Mouse (Mus musculus): ENCODE measurements around the gene Gm37240.
A peak's percentile ranks its signal among the peaks of the same experiment; 100 is the strongest.
"Not testable (repeated sequence)": the region's sequence is repeated elsewhere in the genome, so short reads cannot be mapped to it uniquely, and the experiment has no call there.

The Gm37240 gene

DNA sequence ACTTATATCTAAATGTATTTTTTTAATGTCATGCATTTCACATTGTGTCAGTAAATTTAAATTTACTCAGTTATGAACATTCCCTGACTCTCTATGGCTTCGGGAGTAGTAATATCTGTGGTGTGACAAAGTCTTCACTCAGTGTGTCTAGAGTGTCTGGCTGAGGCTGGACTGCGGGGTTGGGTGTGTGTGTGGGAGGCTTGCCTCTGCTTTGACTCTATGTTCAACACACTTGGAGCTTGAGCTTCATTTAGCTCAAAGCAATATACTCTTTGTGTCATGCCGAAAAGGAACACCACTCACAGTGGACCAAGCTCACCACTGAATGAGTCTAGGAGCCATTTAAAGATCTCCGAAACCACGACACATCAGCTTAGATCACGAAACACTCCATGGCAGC is 1203.5 kb downstream of the Gm37240 start:
- no peak for DNase-seq

DNA sequence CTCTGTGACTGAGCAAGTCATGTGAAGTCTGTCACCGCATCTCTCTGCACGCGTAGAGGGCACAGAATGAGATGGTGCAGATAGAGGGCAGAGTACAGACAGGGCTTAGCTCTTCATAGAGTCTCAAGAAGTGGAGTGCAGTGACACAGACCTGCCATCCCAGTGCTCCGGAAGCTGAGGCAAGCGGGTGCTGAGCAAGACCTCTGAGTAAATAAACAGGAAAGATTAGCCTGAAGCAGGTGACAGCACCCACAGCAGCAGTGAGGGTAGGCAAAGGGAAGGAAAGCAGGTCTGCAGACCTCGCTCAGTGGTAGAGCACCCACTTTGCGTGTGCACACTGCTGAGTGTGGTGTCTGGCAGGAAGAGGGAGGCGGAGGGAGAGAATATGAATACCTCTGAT is 1205.6 kb downstream of the Gm37240 start:
- DNase-seq: no peak

- DNase-seq: no peak
Observed at GRCm38 (mm10) chr3:84680062-84680461, 1207.3 kb downstream of the Gm37240 start.

GRCm38 (mm10) chr3:84679542-84679941 is 1207.8 kb downstream of the Gm37240 start:
- DNase-seq: no peak

- no peak for DNase-seq
Observed at GRCm38 (mm10) chr3:84678891-84679290, 1208.4 kb downstream of the Gm37240 start.

GRCm38 (mm10) chr3:84675710-84676109 is 1211.6 kb downstream of the Gm37240 start:
- no peak for DNase-seq

DNA sequence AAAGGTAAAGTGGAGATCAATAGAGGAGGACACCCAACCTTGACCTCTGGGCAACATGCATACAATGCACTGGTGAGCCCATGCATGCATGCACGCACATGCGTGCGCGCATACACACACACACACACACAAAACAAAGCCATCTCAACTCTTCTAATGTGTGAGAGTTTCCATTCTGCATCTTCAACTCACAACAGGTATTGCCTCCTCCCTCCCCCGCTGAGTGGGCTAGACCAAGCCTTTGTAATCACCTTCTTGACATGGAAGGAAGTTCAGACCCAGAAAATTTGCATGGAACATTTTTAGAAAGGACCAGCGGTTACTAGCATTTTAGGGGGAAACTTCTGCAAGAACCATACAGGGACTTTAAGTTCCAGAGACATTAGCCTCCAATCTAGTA is 1213.8 kb downstream of the Gm37240 start:
- no peak for DNase-seq

DNA sequence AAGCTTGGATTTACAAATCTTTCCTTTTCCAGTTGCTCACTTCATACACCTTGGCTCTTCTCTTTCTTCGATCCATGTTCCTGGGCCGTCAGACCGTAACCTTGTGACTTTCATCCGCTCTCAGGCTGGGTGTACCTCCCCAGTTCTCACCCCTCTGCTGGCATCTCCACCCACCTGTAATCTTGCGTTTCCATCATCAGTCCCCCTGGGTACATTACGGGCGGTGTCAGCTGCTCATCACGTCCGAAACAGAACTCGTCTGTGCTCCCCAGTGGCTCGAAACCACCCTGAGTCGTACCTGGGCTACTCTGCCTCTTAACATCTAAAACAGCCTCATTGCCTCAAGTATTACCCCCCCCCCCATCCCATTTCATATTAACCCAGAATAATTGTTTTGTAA is 1215.2 kb downstream of the Gm37240 start:
- DNase-seq: no peak

GRCm38 (mm10) chr3:84668957-84669356 is 1218.4 kb downstream of the Gm37240 start:
- no peak for DNase-seq

DNA sequence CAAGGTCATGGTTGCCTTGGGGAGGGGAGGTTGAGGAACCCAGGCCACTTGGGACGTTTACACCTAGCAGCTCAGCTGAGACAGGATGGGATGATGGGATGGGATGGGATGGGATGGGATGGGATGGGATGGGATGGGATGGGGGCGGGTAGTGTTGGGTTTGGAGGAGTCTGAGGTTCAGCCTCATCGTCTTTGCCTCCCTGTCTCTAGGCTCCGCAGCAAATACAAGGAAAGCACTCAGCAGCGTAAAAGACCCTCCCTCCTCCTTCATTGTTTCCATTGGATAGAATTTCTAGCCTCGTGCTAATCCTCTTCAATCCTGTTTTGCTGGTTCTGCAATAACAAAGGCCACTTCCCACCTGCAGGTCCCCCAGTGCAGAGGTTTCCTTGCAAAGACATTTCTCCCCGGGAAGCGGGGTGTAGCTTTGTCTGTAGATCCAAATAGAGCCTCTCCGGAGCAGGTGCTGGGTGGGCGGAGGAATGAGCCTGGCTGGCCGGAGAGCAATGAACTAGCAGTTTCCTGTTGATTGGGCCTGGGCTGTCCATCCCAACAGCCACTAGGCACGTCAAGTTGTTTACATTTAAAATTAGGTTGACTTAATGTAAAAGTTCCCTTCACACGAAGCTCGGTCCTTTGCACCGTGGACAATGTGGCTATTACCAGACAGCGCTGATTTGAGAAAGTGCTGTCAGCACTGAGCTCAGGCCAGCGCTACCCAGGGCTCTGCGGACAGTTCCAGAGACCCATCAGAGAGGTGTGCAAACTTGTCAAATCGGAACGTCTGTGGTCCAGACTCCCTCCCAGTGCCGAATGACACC is 1221.9 kb downstream of the Gm37240 start:
- no peak for DNase-seq

DNA sequence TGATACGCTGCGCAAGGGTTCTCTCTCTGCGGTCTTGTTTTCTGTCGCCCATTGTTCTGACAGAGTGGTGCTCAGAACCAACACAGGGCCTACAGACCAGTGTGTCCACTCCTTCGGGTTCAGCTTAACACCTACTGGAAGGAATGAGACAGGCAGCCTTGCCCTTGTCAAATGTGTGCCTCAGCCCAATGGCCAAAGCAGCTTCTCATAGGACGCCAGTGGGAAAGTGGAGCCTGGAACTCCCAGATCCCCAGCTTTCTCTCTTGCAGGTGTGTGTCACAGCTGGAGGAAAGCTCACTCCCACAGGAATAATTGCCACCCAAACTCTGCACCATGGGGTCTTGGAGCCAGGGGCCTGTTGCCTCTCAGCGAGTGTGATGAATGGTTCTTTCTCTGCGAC is 1222.6 kb downstream of the Gm37240 start:
- DNase-seq: no peak

- DNase-seq: no peak
Observed at GRCm38 (mm10) chr3:84663858-84664257, 1223.5 kb downstream of the Gm37240 start.

GRCm38 (mm10) chr3:84663079-84663478 is 1224.2 kb downstream of the Gm37240 start:
- no peak for DNase-seq

DNA sequence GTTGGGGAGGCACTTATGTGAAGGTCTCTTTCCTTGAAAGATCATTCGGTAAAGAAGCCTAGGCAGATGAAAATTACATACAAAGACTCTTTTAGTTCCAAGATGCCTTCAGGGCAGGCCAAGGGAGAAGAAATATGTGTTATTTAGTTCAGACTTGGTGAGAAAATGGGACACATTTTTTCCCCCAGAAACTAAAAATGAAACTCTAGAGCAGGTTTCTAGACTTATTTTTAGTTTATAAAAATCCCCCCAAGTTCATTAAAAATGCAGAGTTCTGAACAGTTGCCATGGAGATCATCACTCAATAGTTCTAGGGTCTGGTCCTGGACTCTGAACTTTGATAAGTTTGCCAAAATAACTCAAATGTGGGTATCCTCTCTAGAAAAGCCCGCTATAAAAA is 1226.9 kb downstream of the Gm37240 start:
- DNase-seq: no peak

DNA sequence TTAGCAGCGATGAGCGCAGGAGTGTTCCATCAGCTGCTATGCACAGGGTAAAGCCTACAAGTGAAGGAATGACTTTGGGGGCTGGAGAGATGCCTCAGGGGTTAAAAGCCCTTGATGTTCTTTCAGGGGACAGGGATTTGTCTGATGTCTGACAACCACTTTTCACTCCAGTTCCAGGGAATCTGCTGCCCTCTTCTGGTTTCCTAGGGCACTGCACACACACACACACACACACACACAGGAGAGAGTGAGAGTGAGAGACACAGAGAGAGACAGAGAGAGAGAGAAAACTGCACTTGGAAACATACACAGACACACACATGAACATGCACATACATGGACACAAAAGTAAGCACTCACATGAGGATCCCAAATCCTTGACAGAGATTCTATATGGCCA is 1228.4 kb downstream of the Gm37240 start:
- no peak for DNase-seq

GRCm38 (mm10) chr3:84658017-84658416 is 1229.3 kb downstream of the Gm37240 start:
- no peak for DNase-seq

DNA sequence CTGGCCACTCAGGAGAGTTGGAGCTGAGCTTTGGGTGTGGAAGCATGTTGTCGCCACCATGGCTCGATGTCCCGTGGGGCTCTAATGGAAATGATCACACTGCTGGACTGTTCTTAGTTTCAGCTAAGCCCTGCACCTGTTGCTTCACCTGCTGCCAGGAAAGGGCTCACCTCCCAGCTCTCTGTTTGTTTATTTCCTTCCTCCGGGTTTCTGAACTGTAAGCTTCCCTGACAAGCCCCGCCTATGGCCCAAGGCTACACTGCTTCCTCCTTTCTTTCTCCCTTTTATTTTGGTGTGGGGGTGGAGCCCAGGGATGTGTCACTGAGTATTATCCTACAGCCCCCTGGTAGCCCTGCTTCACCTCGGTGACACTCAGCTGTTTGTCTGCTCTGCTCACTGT is 1230.1 kb downstream of the Gm37240 start:
- no peak for DNase-seq

DNA sequence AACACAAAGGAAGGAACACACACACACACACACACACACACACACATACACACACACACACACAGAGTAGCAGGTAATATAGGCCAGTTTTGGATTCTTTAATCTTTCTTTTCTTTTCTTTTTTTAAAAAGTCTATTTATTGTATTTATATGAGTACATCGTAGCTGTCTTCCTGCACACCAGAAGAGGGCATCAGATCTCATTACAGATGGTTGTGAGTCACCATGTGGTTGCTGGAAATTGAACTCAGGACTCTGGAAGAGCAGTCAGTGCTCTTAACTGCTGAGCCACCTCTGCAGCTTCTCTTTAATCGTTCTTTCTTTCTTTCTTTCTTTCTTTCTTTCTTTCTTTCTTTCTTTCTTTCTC is 1231.5 kb downstream of the Gm37240 start:
- DNase-seq: not testable (repeated sequence)

DNA sequence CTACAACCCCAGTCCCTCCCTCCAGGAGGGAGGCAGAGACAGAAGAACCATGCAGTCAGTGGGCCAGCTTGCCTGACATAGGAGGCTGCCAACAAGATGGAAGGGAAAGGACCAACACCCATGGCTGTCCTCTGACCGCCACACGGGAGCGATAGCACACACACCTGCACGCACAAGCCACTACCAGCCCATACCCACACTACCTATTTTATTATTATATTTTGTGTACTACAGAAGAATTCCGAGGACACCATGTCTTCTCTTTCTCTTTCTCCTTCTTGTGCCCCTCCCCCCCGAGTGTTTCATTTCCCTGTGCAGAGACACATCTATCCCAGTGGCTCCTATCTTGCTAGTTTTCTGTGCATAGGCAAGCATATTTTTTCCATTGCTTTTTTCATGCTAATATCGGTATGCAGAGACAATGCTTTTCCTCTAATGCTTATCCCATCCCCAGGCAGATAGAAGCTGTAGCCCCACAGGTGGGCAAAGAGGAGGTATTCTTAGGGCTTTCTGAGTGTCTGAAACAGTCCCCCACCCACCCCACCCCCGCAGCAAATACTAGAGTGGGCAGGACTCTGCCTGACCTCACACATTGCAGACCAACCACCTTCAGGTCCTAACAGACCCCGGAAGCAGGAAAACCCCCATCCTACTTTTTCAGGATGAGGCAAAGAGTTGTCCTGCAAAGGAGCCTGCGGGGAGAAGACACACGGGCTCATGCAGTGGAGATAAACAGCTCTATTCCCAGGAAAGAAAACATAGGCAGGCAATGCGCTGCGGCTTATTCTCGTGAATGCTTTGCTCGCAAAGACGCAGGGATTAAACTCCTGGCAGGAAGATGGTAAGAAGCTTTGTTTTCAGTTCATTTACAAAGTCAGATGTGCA is 1232.2 kb downstream of the Gm37240 start:
- no peak for DNase-seq

DNA sequence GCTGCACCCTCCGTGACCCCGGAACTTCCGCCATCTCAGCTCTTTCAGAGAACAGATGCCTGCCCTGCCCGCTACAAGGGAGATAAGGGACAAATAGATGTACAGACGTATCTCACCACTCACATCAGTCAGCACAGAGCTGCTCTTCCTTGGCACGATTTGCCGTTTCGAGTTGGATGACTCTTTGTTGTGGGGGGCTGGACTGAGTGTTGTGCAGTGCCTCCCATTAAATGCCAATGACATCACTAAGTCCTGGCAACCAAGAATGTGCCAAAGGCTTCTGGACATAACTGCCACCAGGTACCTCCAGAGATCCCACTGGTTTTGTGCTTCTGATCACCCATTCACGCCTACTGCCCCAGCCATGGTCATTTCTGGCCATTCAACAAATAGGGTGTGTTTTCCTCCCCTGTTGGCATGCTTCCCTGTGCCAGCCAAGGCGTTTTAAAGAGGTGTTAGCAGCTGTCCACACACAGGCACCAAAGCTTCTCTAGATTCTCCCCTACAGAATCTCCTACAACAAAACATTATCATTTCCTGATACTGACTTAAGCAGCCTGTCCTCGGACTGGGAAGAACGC is 1233.0 kb downstream of the Gm37240 start:
- peak; percentile 4 for DNase-seq

GRCm38 (mm10) chr3:84653557-84654245 is 1233.6 kb downstream of the Gm37240 start:
- no peak for DNase-seq

- no peak for DNase-seq
Observed at GRCm38 (mm10) chr3:84652643-84653556, 1234.4 kb downstream of the Gm37240 start.

All from cerebellum, adult 8-10 months (tissue).